Comparison of ENCODE assay signal across 15 mouse cellular contexts in genomic region chr14:25560841-25561240, GRCm38 (mm10).
A peak's percentile ranks its signal among the peaks of the same experiment; 100 is the strongest.
DNase-seq lines count a peak whose midpoint lies in the region; ATAC-seq and TF ChIP-seq lines count a peak whose summit lies in the region.
"Had no signal": no experiment of that assay in that cellular context is flagged by ENCODE, and none has a peak within 500 bp of the region (broad histone marks: within the 10 kb centered on the region; RNA-seq: fewer than 3 reads in every experiment).

No protein-coding gene starts in this region.

- peaks cover 29% of the 10 kb centered on the region for H3K36me3 ChIP-seq in forebrain, embryonic 12.5 days (replicated peaks)
- peaks cover 70% of the 10 kb centered on the region for H3K36me3 ChIP-seq in forebrain, embryonic 10.5 days (replicated peaks)
- no peaks in the 10 kb centered on the region for H3K36me3 ChIP-seq in thymus, adult 2 months (ENCODE audit: control insufficient read depth, insufficient read depth, low read length)
- H3K36me3 ChIP-seq in embryonic facial prominence, embryonic 13.5 days = peaks cover 26% of the 10 kb centered on the region

- WGBS in forebrain, embryonic 12.5 days = 88% methylated on average over 3 of the region's 3 CpGs
- WGBS in forebrain, embryonic 10.5 days = 96% methylated on average over 3 of the region's 3 CpGs
- WGBS in thymus, adult 2 months = 93% methylated on average over 3 of the region's 3 CpGs
- 92% methylated on average over 3 of the region's 3 CpGs for WGBS in embryonic facial prominence, embryonic 13.5 days

- no peak for TF ChIP-seq POLR2A in thymus, adult 2 months (IDR thresholded peaks at IDR 0.05; ENCODE audit: control insufficient read depth, extremely low read depth, insufficient read depth, low read length, poor library complexity)

- no peak overlapping the region for H3K9ac ChIP-seq in forebrain, embryonic 12.5 days
- 0 out of 2 replicates have a peak overlapping the region, but pooled peaks have one; percentile 2 for H3K9ac ChIP-seq in embryonic facial prominence, embryonic 13.5 days

- H3K4me3 ChIP-seq in forebrain, embryonic 12.5 days (replicated peaks) = no peak overlapping the region
- no peak overlapping the region for H3K4me3 ChIP-seq in forebrain, embryonic 10.5 days
- no peak overlapping the region for H3K4me3 ChIP-seq in layer of hippocampus, adult 2 months
- H3K4me3 ChIP-seq in thymus, adult 2 months (ENCODE audit: control insufficient read depth, insufficient read depth, low read length) = no peak overlapping the region
- H3K4me3 ChIP-seq in embryonic facial prominence, embryonic 13.5 days = no peak overlapping the region
- H3K4me3 ChIP-seq: heart, embryonic 13.5 days; myocyte had no signal

- DNase-seq in forebrain, embryonic 10.5 days (ENCODE audit: extremely low spot score, low spot score) = no peak
- no peak for DNase-seq in layer of hippocampus, adult 2 months (ENCODE audit: low spot score in 2 of 2)
- DNase-seq in layer of hippocampus, adult 9-10 months (ENCODE audit: low spot score) = no peak
- DNase-seq in thymus, adult 2 months = no peak
- no peak for DNase-seq in thymus, postnatal 0 days (ENCODE audit: low spot score)
- no peak for DNase-seq in adrenal gland, postnatal 14 days
- DNase-seq: cerebellum, postnatal 14 days; kidney, postnatal 10 days; liver; lung, postnatal 36 days had no signal

- no peaks in the 10 kb centered on the region for H3K27me3 ChIP-seq in forebrain, embryonic 12.5 days
- no peaks in the 10 kb centered on the region for H3K27me3 ChIP-seq in forebrain, embryonic 10.5 days (ENCODE audit: poor library complexity, severe bottlenecking)
- no peaks in the 10 kb centered on the region for H3K27me3 ChIP-seq in thymus, adult 2 months (ENCODE audit: control insufficient read depth, insufficient read depth, low read length)
- no peaks in the 10 kb centered on the region for H3K27me3 ChIP-seq in embryonic facial prominence, embryonic 13.5 days
- H3K27me3 ChIP-seq: heart, embryonic 13.5 days had no signal

- peaks cover 60% of the 10 kb centered on the region for H3K4me1 ChIP-seq in forebrain, embryonic 12.5 days
- peaks cover 81% of the 10 kb centered on the region for H3K4me1 ChIP-seq in forebrain, embryonic 10.5 days
- H3K4me1 ChIP-seq in thymus, adult 2 months (replicated peaks; ENCODE audit: control insufficient read depth, insufficient read depth, low read length) = peaks cover 47% of the 10 kb centered on the region
- peaks cover 66% of the 10 kb centered on the region for H3K4me1 ChIP-seq in embryonic facial prominence, embryonic 13.5 days

- H3K9me3 ChIP-seq in forebrain, embryonic 12.5 days = no peaks in the 10 kb centered on the region
- H3K9me3 ChIP-seq in forebrain, embryonic 10.5 days = no peaks in the 10 kb centered on the region
- H3K9me3 ChIP-seq in embryonic facial prominence, embryonic 13.5 days = no peaks in the 10 kb centered on the region
- H3K9me3 ChIP-seq: heart, embryonic 13.5 days had no signal

- ATAC-seq in forebrain, embryonic 12.5 days (ENCODE audit: low FRiP score) = no peak
- ATAC-seq in embryonic facial prominence, embryonic 13.5 days (ENCODE audit: insufficient number of reproducible peaks, insufficient read depth, low FRiP score, low TSS enrichment, low read depth) = no peak

- peak; percentile 55 for TF ChIP-seq CTCF in layer of hippocampus, adult 2 months (conservative IDR thresholded peaks at IDR 0.05)
- TF ChIP-seq CTCF in thymus, adult 2 months (IDR thresholded peaks at IDR 0.05; ENCODE audit: borderline replicate concordance, control insufficient read depth, extremely low read depth, insufficient read depth, low read length, poor library complexity) = 0 out of 2 replicates have a peak, but pooled peaks have one; percentile 19

- no peak overlapping the region for H3K4me2 ChIP-seq in forebrain, embryonic 12.5 days
- no peak overlapping the region for H3K4me2 ChIP-seq in embryonic facial prominence, embryonic 13.5 days
- H3K4me2 ChIP-seq: heart, embryonic 13.5 days; midbrain, embryonic 11.5 days had no signal

- H3K27ac ChIP-seq in forebrain, embryonic 12.5 days = 0 out of 2 replicates have a peak overlapping the region, but pooled peaks have one; percentile 19
- H3K27ac ChIP-seq in forebrain, embryonic 10.5 days = no peak overlapping the region
- no peak overlapping the region for H3K27ac ChIP-seq in layer of hippocampus, adult 2 months
- H3K27ac ChIP-seq in thymus, adult 2 months (ENCODE audit: control insufficient read depth, insufficient read depth, low read length) = no peak overlapping the region
- H3K27ac ChIP-seq in embryonic facial prominence, embryonic 13.5 days = no peak overlapping the region
